14 mouse cellular contexts compared by ENCODE assay signal in genomic region chr2:131715381-131715780, GRCm38 (mm10).
"Had no signal": no experiment of that assay in that cellular context is flagged by ENCODE, and none has a peak within 500 bp of the region (broad histone marks: within the 10 kb centered on the region; RNA-seq: fewer than 3 reads in every experiment).

No protein-coding gene starts in this region.

- DNase-seq: gastrocnemius, postnatal 14 days; gastrocnemius, postnatal 36 days; heart, adult 2 months; heart, postnatal 14 days; heart, postnatal 36 days; kidney, adult 11 months; kidney, adult 2 months; kidney, adult 9 months; kidney, postnatal 14 days; kidney, postnatal 36 days; layer of hippocampus, adult 9-11 months; layer of hippocampus, postnatal 36 days; left cerebral cortex, postnatal 4 days; lung, adult 18-20 months had no signal
